Mouse (Mus musculus) cerebellum, adult 2 months (tissue): Measurements from ENCODE around the gene Sema4d.
"Not testable (repeated sequence)": the region's sequence is repeated elsewhere in the genome, so short reads cannot be mapped to it uniquely, and the experiment has no call there.

Experiments used
- CTCF ChIP-seq: fragments of 200-500 bp; IDR thresholded peaks from 2 replicates; pipeline ENCODE4 v1.5.1; 2011; ENCODE audit warnings: low read depth, mild to moderate bottlenecking, control low read depth, low read length, moderate library complexity, borderline replicate concordance; ENCODE audit not compliant: insufficient read depth
- POLR2A ChIP-seq: fragments of 200-500 bp; IDR thresholded peaks from 2 replicates; pipeline ENCODE4 v1.6.1; 2011; ENCODE audit warnings: low read length, control low read depth, borderline replicate concordance; ENCODE audit not compliant: insufficient read depth

DNA sequence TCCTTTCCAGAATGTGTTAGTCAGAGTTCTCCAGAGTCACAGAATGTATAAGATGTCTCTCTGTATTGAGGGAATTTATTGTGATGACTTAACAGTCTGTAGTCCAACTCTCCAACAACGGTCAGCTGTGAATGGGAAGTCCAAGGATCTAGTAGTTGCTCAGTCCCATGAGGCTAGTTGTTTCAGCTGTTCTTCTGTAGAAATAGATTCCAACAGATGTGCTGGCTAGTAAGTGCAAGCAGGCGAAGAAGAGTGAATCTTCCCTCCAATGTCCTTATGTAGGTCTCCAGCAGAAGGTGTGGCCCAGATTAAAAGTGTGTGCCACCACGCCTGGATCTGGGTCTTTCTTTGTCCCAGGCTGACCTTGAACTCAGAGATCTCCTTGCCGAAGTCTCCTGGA, 41.7 kb upstream of the Sema4d start:
- TF ChIP-seq POLR2A, CTCF: not testable (repeated sequence)
